Mouse (Mus musculus) heart, adult 2 months (tissue): ENCODE measurements around the gene Ppp6c.

ENCODE experiments used
- CTCF ChIP-seq: fragments of 200-600 bp; IDR thresholded peaks from 2 replicates; pipeline ENCODE4 v1.8.1; 2022; ENCODE audit warnings: antibody characterized with exemption, mild to moderate bottlenecking, moderate library complexity
- POLR2A ChIP-seq: fragments of 200-500 bp; IDR thresholded peaks from 2 replicates; pipeline ENCODE4 v1.6.1; 2011; ENCODE audit warnings: mild to moderate bottlenecking, low read depth, low read length, control low read depth; ENCODE audit not compliant: insufficient read depth

DNA sequence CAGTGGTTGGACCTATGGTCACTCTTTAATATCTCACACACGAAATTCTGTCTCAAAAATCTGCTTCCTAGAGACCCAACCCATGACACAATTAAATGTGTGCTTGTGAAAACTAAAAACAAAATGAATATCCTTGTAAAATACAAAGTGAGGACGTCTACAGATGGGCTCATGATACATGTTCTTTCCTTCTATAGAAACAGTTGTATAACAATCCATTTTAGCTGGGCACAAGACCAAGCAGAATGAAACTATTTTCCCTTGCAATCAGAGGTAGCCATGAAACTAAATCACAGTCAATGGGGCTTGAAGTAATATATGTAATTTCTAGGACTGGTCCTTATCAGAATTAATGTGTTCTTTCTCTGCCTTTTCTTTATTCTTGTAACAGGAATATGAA is 75.3 kb downstream of the Ppp6c start:
- TF ChIP-seq POLR2A (no peak), CTCF (no peak)
